Mouse (Mus musculus): Measurements from ENCODE around the gene ccdc198.

ccdc198 gene

GRCm38 (mm10) chr14:49186270-49186669 lies 59.0 kb downstream of the ccdc198 start:
- DNase-seq: no peak

DNA sequence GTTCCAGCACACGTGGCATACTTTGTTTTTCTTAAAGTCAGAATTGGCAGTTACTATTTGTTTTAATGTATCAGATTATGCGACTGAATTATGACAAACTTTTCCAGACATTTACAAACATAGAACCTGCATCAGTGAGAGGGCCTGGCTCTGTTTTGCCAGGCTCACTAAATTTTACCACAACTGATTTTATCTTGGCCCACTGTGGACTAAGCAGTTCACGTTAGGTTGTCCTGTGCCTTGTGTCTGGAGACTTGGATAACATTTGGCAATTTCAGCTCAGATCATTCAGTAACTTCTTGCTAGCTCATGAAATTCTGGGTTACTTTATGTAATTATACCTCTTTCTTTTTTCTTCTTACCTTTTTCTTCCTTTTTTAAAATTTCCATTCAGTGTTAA lies 65.5 kb downstream of the ccdc198 start:
- no peak for DNase-seq

DNA sequence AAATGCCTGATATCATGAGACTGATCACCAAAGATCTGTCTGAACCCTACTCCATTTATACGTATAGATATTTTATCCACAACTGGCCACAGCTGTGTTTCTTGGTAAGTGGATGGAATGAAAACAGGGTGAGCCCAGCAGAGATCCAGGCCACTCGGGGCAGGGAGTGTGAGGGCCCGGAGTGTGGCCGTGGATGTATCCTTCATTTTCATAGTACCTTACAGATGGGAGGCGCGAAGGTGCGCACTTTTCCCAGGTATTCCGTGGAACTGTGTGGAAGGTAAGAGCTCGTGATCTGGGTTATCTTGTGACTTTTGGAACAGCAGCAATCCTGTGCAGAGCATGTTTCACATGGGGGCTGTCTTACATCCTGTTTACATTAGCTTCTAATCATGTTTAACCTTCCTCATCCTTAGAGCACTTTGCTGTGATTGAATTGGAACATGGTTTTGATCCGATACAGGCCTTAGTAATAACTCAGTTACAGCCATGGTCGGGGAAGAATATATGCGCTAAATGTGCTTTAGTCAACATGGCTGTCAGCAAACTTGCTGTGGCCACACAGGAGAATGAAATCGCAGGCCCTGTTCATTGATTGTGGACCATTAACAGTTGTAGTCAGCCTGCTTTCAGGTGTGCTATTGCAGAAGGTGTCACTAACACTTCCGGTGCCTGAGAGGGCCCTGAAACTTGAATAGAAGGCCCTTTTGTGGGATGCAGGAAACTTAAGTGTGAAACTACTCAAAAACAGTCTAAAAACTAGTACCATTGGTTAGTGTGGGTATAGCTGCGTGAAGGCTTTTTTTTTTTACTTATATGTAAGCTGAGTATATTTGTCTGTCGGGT lies 71.8 kb downstream of the ccdc198 start:
- no peak for DNase-seq

- peak; percentile 54 for DNase-seq
These were observed 72.7 kb downstream of the ccdc198 start for GRCm38 (mm10) chr14:49172582-49172988.

GRCm38 (mm10) chr14:49171867-49172581 lies 73.2 kb downstream of the ccdc198 start, which contains the start of gene Naa30:
Gene Naa30 (plus strand): TSS chr14:49172226.
- DNase-seq: peak; percentile 94

DNA sequence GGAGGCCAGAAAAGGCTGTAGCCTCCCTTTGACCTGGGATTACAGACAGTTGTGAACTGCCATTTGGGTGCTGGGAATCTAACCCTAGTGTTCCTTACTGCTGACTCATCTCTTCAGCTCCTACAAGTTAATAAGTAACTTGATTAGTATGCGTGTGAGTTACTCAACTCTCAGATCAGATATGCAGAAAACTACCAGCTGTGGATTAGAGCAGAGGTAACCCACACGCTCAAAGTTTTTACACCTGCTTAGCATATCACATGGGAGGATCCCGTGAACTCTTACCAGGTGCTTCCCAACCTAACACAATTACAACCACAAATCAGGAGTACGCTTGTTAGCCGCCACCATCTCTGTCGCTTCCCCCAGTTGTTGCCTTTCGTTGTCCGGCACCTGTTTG lies 74.0 kb downstream of the ccdc198 start:
- no peak for DNase-seq

Data from right cerebral cortex, postnatal 14 days (tissue).